Comparison of ENCODE assay signal across 13 mouse cellular contexts in genomic region chr7:84335766-84336579, GRCm38 (mm10).
A peak's percentile ranks its signal among the peaks of the same experiment; 100 is the strongest.
DNase-seq lines count a peak whose midpoint lies in the region; ATAC-seq and TF ChIP-seq lines count a peak whose summit lies in the region.
"Had no signal": no experiment of that assay in that cellular context is flagged by ENCODE, and none has a peak within 500 bp of the region (broad histone marks: within the 10 kb centered on the region; RNA-seq: fewer than 3 reads in every experiment).

No protein-coding gene starts in this region.

- no peak overlapping the region for H3K27ac ChIP-seq in forebrain, embryonic 14.5 days (ENCODE audit: low read depth, low read length)
- H3K27ac ChIP-seq in forebrain, embryonic 15.5 days (replicated peaks) = no peak overlapping the region
- H3K27ac ChIP-seq in intestine, embryonic 14.5 days (ENCODE audit: low read depth) = peak overlapping the region; percentile 48
- no peak overlapping the region for H3K27ac ChIP-seq in intestine, embryonic 15.5 days
- H3K27ac ChIP-seq in lung, postnatal 0 days (ENCODE audit: low read length) = peak overlapping the region; percentile 63
- H3K27ac ChIP-seq: hindbrain, embryonic 15.5 days; kidney, embryonic 15.5 days had no signal

- peaks cover 24% of the 10 kb centered on the region for H3K4me1 ChIP-seq in forebrain, embryonic 14.5 days (ENCODE audit: control insufficient read depth, insufficient read depth, low read length)
- peaks cover 35% of the 10 kb centered on the region for H3K4me1 ChIP-seq in forebrain, embryonic 15.5 days
- H3K4me1 ChIP-seq in intestine, embryonic 14.5 days (replicated peaks; ENCODE audit: control insufficient read depth, insufficient read depth, low read length) = peaks cover 12% of the 10 kb centered on the region
- 0 out of 2 replicates have a peak, but pooled peaks cover 2% of the 10 kb centered on the region for H3K4me1 ChIP-seq in intestine, embryonic 15.5 days (replicated peaks)
- H3K4me1 ChIP-seq in lung, postnatal 0 days (ENCODE audit: insufficient read depth, low read depth, low read length) = peaks cover 2% of the 10 kb centered on the region; the same call in 1 of the 2 replicates

- TF ChIP-seq CTCF in lung, postnatal 0 days (IDR thresholded peaks at IDR 0.05) = no peak

- H3K27me3 ChIP-seq in forebrain, embryonic 14.5 days (replicated peaks; ENCODE audit: control insufficient read depth, insufficient read depth, low read length) = no peaks in the 10 kb centered on the region
- no peaks in the 10 kb centered on the region for H3K27me3 ChIP-seq in forebrain, embryonic 15.5 days
- no peaks in the 10 kb centered on the region for H3K27me3 ChIP-seq in intestine, embryonic 14.5 days (replicated peaks; ENCODE audit: control insufficient read depth, insufficient read depth, low read length)
- H3K27me3 ChIP-seq in intestine, embryonic 15.5 days (replicated peaks) = no peaks in the 10 kb centered on the region
- no peaks in the 10 kb centered on the region for H3K27me3 ChIP-seq in lung, postnatal 0 days (replicated peaks; ENCODE audit: insufficient read depth, low read length)
- H3K27me3 ChIP-seq: hindbrain, embryonic 15.5 days; kidney, embryonic 15.5 days had no signal

- peak; percentile 31 for DNase-seq in forebrain, embryonic 14.5 days (ENCODE audit: low spot score)
- DNase-seq in intestine, embryonic 14.5 days (ENCODE audit: low spot score) = no peak
- DNase-seq in adipocyte (ENCODE audit: low spot score) = peak; percentile 40
- DNase-seq in lung, postnatal 0 days (ENCODE audit: low spot score) = peak; percentile 77
- no peak for DNase-seq in ovary, postnatal 10 days (ENCODE audit: low spot score)
- DNase-seq in natural killer cell, adult 2 months (ENCODE audit: low spot score in 2 of 2) = no peak
- DNase-seq: cerebellum, postnatal 25 days; gastrocnemius, postnatal 10 days; thymus, adult 2 months had no signal

- H3K9ac ChIP-seq in forebrain, embryonic 14.5 days (ENCODE audit: low read length) = no peak overlapping the region
- H3K9ac ChIP-seq in forebrain, embryonic 15.5 days (replicated peaks) = no peak overlapping the region
- no peak overlapping the region for H3K9ac ChIP-seq in intestine, embryonic 14.5 days (ENCODE audit: low read length)
- no peak overlapping the region for H3K9ac ChIP-seq in intestine, embryonic 15.5 days
- no peak overlapping the region for H3K9ac ChIP-seq in lung, postnatal 0 days (replicated peaks; ENCODE audit: low read depth)
- H3K9ac ChIP-seq: hindbrain, embryonic 15.5 days; kidney, embryonic 15.5 days had no signal

- no peak overlapping the region for H3K4me3 ChIP-seq in forebrain, embryonic 14.5 days (ENCODE audit: low read depth, low read length)
- H3K4me3 ChIP-seq in forebrain, embryonic 15.5 days = no peak overlapping the region
- H3K4me3 ChIP-seq in intestine, embryonic 14.5 days (ENCODE audit: low read depth, low read length) = no peak overlapping the region
- no peak overlapping the region for H3K4me3 ChIP-seq in intestine, embryonic 15.5 days (replicated peaks)
- no peak overlapping the region for H3K4me3 ChIP-seq in lung, postnatal 0 days (ENCODE audit: low read depth, low read length)
- H3K4me3 ChIP-seq: hindbrain, embryonic 15.5 days; kidney, embryonic 15.5 days had no signal

- no peak for ATAC-seq in forebrain, embryonic 14.5 days
- no peak for ATAC-seq in forebrain, embryonic 15.5 days (replicated peaks)
- no peak for ATAC-seq in intestine, embryonic 14.5 days (replicated peaks; ENCODE audit: low FRiP score, low TSS enrichment, low read depth)
- no peak for ATAC-seq in intestine, embryonic 15.5 days
- ATAC-seq in lung, postnatal 0 days = peak; percentile 58

- TF ChIP-seq EP300 in lung, postnatal 0 days (IDR thresholded peaks at IDR 0.05) = peak; percentile 10; the same call in 1 of the 2 replicates

- peaks cover 20% of the 10 kb centered on the region for H3K36me3 ChIP-seq in forebrain, embryonic 14.5 days (ENCODE audit: control insufficient read depth, insufficient read depth, low read length)
- no peaks in the 10 kb centered on the region; the same call in 1 of the 2 replicates for H3K36me3 ChIP-seq in forebrain, embryonic 15.5 days
- no peaks in the 10 kb centered on the region for H3K36me3 ChIP-seq in intestine, embryonic 14.5 days (ENCODE audit: control insufficient read depth, insufficient read depth, low read length)
- no peaks in the 10 kb centered on the region; the same call in 1 of the 2 replicates for H3K36me3 ChIP-seq in intestine, embryonic 15.5 days
- H3K36me3 ChIP-seq in lung, postnatal 0 days (ENCODE audit: insufficient read depth, low read length) = no peaks in the 10 kb centered on the region
- H3K36me3 ChIP-seq: hindbrain, embryonic 15.5 days; kidney, embryonic 15.5 days had no signal

- WGBS in forebrain, embryonic 14.5 days = 69% methylated on average over 6 of the region's 6 CpGs
- WGBS in forebrain, embryonic 15.5 days = 65% methylated on average over 6 of the region's 6 CpGs
- 51% methylated on average over 6 of the region's 6 CpGs for WGBS in intestine, embryonic 14.5 days
- 52% methylated on average over 6 of the region's 6 CpGs for WGBS in intestine, embryonic 15.5 days
- 45% methylated on average over 6 of the region's 6 CpGs for WGBS in lung, postnatal 0 days

- no peak overlapping the region for H3K4me2 ChIP-seq in forebrain, embryonic 14.5 days (ENCODE audit: low read length)
- no peak overlapping the region for H3K4me2 ChIP-seq in forebrain, embryonic 15.5 days (replicated peaks)
- no peak overlapping the region for H3K4me2 ChIP-seq in intestine, embryonic 14.5 days (ENCODE audit: low read length)
- no peak overlapping the region for H3K4me2 ChIP-seq in intestine, embryonic 15.5 days (replicated peaks)
- no peak overlapping the region for H3K4me2 ChIP-seq in lung, postnatal 0 days (replicated peaks; ENCODE audit: low read depth, low read length)
- H3K4me2 ChIP-seq: hindbrain, embryonic 15.5 days; kidney, embryonic 15.5 days had no signal

- no peaks in the 10 kb centered on the region for H3K9me3 ChIP-seq in forebrain, embryonic 14.5 days (replicated peaks; ENCODE audit: control insufficient read depth, low read length)
- H3K9me3 ChIP-seq in forebrain, embryonic 15.5 days = no peaks in the 10 kb centered on the region
- H3K9me3 ChIP-seq in intestine, embryonic 14.5 days (ENCODE audit: control insufficient read depth, low read length) = no peaks in the 10 kb centered on the region
- no peaks in the 10 kb centered on the region for H3K9me3 ChIP-seq in intestine, embryonic 15.5 days
- H3K9me3 ChIP-seq in lung, postnatal 0 days (ENCODE audit: low read length) = no peaks in the 10 kb centered on the region
- H3K9me3 ChIP-seq: hindbrain, embryonic 15.5 days; kidney, embryonic 15.5 days had no signal

Comparison
In these comparisons a context has a peak if more than half of its experiments do, and no peak if none do; other contexts are left out.
1. H3K27ac ChIP-seq: peak in intestine, embryonic 14.5 days (single experiment) and lung, postnatal 0 days (single experiment); none in forebrain, embryonic 14.5 days (single experiment), forebrain, embryonic 15.5 days (single experiment) and intestine, embryonic 15.5 days (single experiment).
2. DNase-seq: peak in forebrain, embryonic 14.5 days (single experiment), adipocyte (single experiment) and lung, postnatal 0 days (single experiment); none in intestine, embryonic 14.5 days (single experiment), ovary, postnatal 10 days (single experiment) and natural killer cell, adult 2 months (0 of 2).